Comparison of ENCODE assay signal across 9 mouse cellular contexts in the genomic region with DNA sequence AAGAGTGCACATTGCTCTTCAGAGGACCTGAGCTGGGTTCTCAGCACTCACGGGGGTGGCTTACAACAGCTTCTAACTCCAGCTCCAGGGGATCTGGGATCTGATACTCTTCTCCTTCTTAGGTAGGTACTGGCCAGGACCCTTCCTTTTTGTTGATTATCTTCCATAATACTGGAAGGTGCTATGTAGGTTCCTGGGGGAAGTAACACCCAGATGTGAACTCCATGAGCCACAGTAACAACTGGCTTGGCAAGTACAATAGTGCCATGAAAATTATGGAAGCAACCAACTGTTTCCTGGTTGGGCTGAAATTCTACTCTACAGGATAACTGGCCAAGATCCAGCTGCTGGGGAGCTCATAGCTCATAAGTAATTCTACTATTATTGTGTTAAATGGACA.
"Had no signal": no experiment of that assay in that cellular context is flagged by ENCODE, and none has a peak within 500 bp of the region (broad histone marks: within the 10 kb centered on the region; RNA-seq: fewer than 3 reads in every experiment).

No protein-coding gene starts in this region.

- ATAC-seq: midbrain, embryonic 16.5 days had no signal

- H3K9ac ChIP-seq: limb, embryonic 15.5 days; liver, embryonic 13.5 days; stomach, embryonic 15.5 days had no signal

- DNase-seq: kidney, adult 18-20 months; kidney, postnatal 14 days; layer of hippocampus, postnatal 36 days; liver, embryonic 13.5 days; right cerebral cortex, postnatal 14 days had no signal

- H3K4me2 ChIP-seq: limb, embryonic 15.5 days; liver, embryonic 13.5 days; stomach, embryonic 15.5 days had no signal

- H3K36me3 ChIP-seq: limb, embryonic 15.5 days; liver, embryonic 13.5 days; midbrain, embryonic 10.5 days; stomach, embryonic 15.5 days had no signal

- H3K27me3 ChIP-seq: limb, embryonic 15.5 days; liver, embryonic 13.5 days; stomach, embryonic 15.5 days had no signal

- H3K9me3 ChIP-seq: limb, embryonic 15.5 days; liver, embryonic 13.5 days; midbrain, embryonic 10.5 days; stomach, embryonic 15.5 days had no signal

- H3K4me3 ChIP-seq: limb, embryonic 15.5 days; liver, embryonic 13.5 days; midbrain, embryonic 10.5 days; stomach, embryonic 15.5 days had no signal

- H3K27ac ChIP-seq: liver, embryonic 13.5 days; midbrain, embryonic 10.5 days; stomach, embryonic 15.5 days had no signal
